In the genomic region with DNA sequence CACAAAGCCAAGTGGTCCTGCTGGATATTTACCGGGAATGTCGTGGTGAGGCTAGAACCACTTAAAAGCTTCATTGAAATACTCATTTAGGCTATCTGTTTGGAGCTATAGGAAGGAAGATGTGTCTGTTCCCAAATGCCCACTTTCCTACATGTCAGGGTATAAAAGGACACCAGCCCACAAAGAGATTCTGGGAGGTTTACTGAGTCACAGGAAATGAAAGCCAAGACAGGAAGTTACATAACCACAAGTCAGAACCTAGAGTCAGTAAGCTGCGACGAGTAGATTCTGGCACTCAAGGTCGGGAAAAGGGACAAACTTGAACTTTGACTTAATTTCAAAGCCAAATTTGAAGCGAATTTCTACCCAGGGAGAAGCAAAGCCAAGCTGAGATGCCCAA, we compare ENCODE assay signal across 16 mouse cellular contexts. TPM values are rescaled to one million over a fixed set of nuclear protein-coding genes. Genes with fewer than 3 reads are reported as not detected.
"Had no signal": no experiment of that assay in that cellular context is flagged by ENCODE, and none has a peak within 500 bp of the region (broad histone marks: within the 10 kb centered on the region; RNA-seq: fewer than 3 reads in every experiment).

No protein-coding gene starts in this region.

- H3K36me3 ChIP-seq: liver, embryonic 13.5 days had no signal

- H3K4me2 ChIP-seq: liver, embryonic 13.5 days; midbrain, embryonic 11.5 days had no signal

- H3K4me1 ChIP-seq: liver, embryonic 13.5 days had no signal

- ATAC-seq: lung, postnatal 0 days had no signal

- H3K4me3 ChIP-seq: left cerebral cortex, adult 2 months; liver, embryonic 13.5 days had no signal

- DNase-seq: kidney, adult 8-10 months; kidney, postnatal 14 days; kidney, postnatal 4 days; layer of hippocampus, adult 9-11 months; layer of hippocampus, postnatal 36 days; liver, embryonic 13.5 days; lung, adult 2 months; midbrain, embryonic 14.5 days; thymus, adult 18-20 months; thymus, postnatal 4 days had no signal

- H3K9me3 ChIP-seq: liver, embryonic 13.5 days had no signal

- H3K9ac ChIP-seq: liver, embryonic 13.5 days had no signal

- H3K27me3 ChIP-seq: liver, embryonic 13.5 days had no signal

- H3K27ac ChIP-seq: left cerebral cortex, adult 2 months; liver, embryonic 13.5 days had no signal

RNA-seq across cellular contexts. Expression of a gene that starts 30.9 kb away (rescaled TPM):
- total RNA-seq: liver, adult 2 months; megakaryocyte-erythroid progenitor cell, adult 5-6 weeks had no signal
- polyA plus RNA-seq: liver, adult 2 months; liver, embryonic 16.5 days had no signal
